Mouse (Mus musculus) lung, adult 2 months (tissue): ENCODE measurements around the gene Plxna2. TPM values are rescaled to one million over a fixed set of nuclear protein-coding genes. Genes with fewer than 3 reads are reported as not detected.

Experiments used
- DNase-seq: peaks from one replicate; pipeline ENCODE4 v3.0.0; 2022
- H3K4me1 ChIP-seq: fragments of 200-500 bp; 2 replicates; pipeline ENCODE4 v1.6.1; 2011; ENCODE audit warnings: low read length; ENCODE audit not compliant: control insufficient read depth, insufficient read depth
- H3K4me3 ChIP-seq: fragments of 200-500 bp; replicated peaks from 2 replicates; pipeline ENCODE3; 2011; ENCODE audit warnings: low read depth, mild to moderate bottlenecking, control low read depth, low read length; ENCODE audit errors: extremely low read depth
- CTCF ChIP-seq: fragments of 200-500 bp; IDR thresholded peaks from 2 replicates; pipeline ENCODE4 v1.5.1; 2011; ENCODE audit warnings: mild to moderate bottlenecking, low read length, control low read depth; ENCODE audit not compliant: insufficient read depth
- POLR2A ChIP-seq: fragments of 200-500 bp; IDR thresholded peaks from 2 replicates; pipeline ENCODE4 v1.6.1; 2011; ENCODE audit warnings: low read depth, mild to moderate bottlenecking, control low read depth, low read length, borderline replicate concordance; ENCODE audit errors: extremely low read depth
- WGBS: fragments of 180-500 bp; shearing (Covaris S2); methylation state at CpG from one replicate; pipeline ENCODE4 v1.1.7; 2018; 5-methylcytosine and 5-hydroxymethylcytosine counted together
- polyA plus RNA-seq: library from polyadenylated mRNA; depleted of rRNA; stranded (reverse); fragments of >200 nt; gene quantifications from 2 replicates; pipeline ENCODE4 v1.2.3, GENCODE M21; 2012

Plxna2 gene
- polyA plus RNA-seq, 1 experiment = 12.8 TPM

- WGBS = 33% methylated on average over 6 of the region's 6 CpGs
- DNase-seq = peak; percentile 45
- H3K4me1 ChIP-seq = peaks cover 3% of the 10 kb centered on the region; the same call in 1 of the 2 replicates
- H3K4me3 ChIP-seq = no peak overlapping the region
- TF ChIP-seq POLR2A = no peak
- no peak for TF ChIP-seq CTCF
Measured at GRCm38 (mm10) chr1:194746332-194747249, 128.6 kb downstream of the Plxna2 start.

DNA sequence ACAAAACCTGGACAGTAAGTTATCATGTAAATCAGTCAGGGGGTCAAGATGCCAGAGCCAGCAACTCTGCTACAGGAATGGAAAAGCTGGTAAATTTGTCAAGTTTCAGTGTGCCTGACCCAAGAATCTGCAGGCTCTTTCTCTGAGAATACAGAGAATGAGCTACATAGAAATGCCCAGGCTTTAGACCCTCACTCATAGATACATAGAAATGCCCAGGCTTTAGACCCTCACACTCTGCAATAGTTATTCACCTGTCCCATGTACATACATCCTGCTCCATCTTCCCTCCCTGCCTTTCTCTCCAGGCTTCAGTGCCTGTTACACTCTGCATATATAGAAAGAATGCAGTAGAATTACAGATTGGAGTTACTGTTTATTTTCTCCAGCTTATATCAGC lies 129.2 kb downstream of the Plxna2 start:
- H3K4me3 ChIP-seq = no peak overlapping the region
- TF ChIP-seq CTCF = no peak
- TF ChIP-seq POLR2A = no peak
- no peak for DNase-seq
- peaks cover 3% of the 10 kb centered on the region; the same call in 1 of the 2 replicates for H3K4me1 ChIP-seq

DNA sequence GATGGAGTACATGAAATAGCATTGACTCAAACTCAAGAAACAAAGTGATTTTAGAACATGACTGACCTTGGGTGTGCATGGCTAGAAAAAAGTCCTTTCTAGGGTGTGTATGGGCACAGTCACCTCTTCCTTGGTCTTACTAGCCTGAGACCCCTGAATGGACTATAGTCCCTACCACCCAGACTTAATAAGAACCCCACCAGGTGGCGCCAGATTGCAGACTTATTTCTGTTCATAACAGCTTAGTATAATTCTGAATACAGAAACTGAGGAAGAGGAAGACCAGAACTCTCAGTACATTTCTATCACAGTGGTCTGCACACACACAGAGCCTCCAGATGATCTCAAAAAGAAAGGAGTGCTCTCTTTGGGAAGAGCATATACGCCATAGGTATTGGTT lies 135.2 kb downstream of the Plxna2 start:
- no peak overlapping the region for H3K4me3 ChIP-seq
- WGBS = 54% methylated on average over 2 of the region's 2 CpGs
- peak; percentile 25 for DNase-seq
- no peaks in the 10 kb centered on the region for H3K4me1 ChIP-seq
- TF ChIP-seq POLR2A (no peak), CTCF (no peak)

DNA sequence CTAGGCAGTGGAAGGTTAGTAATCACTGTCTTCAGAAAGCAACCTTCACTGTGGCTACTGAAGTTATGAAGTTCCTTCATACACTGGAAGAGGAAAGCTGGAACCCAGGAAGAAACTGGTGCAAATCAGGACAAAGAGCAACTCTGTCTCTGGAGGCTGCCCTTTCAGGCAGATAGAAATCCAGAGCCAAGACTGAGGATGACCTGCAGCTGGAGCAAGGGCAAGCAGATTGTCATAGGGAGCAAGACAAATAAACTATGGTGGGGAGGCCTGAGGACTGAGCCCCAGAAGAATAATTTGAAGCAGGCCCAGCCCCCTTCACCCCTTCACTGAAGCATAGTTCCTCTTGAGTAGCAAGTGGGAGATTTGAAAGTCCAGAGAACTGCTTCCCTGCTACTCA lies 138.0 kb downstream of the Plxna2 start:
- no peak for TF ChIP-seq CTCF
- no peak for TF ChIP-seq POLR2A
- Histone ChIP-seq H3K4me3 (no peak overlapping the region), H3K4me1 (no peaks in the 10 kb centered on the region)
- no peak for DNase-seq

DNA sequence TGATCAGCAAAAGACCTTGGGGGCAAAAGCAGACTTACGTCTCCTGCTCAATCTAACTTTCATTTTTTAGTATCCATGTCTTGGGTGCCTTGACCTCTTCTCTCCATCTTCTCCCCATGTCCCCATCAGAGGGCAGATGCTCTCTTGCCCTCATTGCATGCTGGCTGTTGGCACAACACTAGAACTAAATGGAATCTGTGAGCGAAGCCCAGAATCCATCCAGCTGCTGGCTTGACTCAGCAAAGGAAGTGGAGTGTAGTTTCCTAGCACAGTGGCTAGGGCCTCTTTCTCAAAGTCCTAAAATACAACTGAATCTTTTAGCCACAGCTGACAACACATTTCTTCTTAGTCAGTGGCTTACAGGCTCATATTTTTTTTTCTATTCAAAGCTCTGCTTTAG lies 138.4 kb downstream of the Plxna2 start:
- Histone ChIP-seq H3K4me3 (no peak overlapping the region), H3K4me1 (no peaks in the 10 kb centered on the region)
- TF ChIP-seq POLR2A (no peak), CTCF (no peak)
- DNase-seq = no peak
- WGBS = 72% methylated on average over 2 of the region's 2 CpGs

- 92% methylated on average over 3 of the region's 3 CpGs for WGBS
- no peak for TF ChIP-seq CTCF
- no peak for DNase-seq
- no peak overlapping the region for H3K4me3 ChIP-seq
- no peaks in the 10 kb centered on the region for H3K4me1 ChIP-seq
Measured at GRCm38 (mm10) chr1:194756863-194757262, 138.8 kb downstream of the Plxna2 start.

DNA sequence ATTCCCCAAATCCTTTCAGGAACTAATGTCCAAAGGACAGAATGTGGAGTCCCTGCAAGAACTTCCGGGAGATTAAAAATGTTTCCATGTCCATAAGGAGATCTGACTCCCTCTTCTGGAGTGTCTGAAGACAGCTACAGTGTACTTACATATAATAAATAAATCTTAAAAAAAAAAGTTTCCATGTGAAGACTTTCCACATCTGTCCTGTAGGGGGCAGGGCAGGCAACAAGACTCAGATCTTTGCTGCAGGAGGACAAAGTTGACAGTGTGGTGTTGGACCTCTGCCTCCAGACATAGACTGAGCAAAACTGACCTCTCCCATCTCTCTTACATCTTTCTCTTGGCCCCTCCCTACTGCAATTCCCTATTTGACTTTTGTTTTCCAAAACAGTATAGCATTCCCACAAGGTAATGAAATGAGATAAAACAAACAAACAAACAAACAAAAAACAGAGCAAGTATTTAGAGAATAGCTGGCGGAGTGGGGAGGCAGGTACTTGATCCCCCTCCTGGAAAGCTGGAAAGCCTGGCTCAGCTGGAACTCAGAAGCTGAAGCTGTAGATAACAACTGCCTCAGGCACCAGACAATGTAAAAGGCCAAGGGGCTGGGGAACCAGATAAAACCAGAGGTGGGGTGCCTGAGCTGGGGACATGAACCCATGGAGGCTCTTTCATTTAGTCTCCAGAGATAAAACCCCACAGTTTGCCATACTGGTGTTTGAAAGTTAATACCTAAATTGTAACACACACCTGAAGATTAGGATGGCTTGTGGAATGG lies 143.6 kb downstream of the Plxna2 start:
- WGBS = 73% methylated on average over 2 of the region's 2 CpGs
- TF ChIP-seq CTCF (peak; percentile 42), POLR2A (no peak)
- Histone ChIP-seq H3K4me3 (no peak overlapping the region), H3K4me1 (no peaks in the 10 kb centered on the region)
- DNase-seq = no peak

- no peak for TF ChIP-seq CTCF
- TF ChIP-seq POLR2A = no peak
- H3K4me3 ChIP-seq = no peak overlapping the region
- H3K4me1 ChIP-seq = no peaks in the 10 kb centered on the region
- no peak for DNase-seq
- WGBS = 50% methylated on average over 5 of the region's 5 CpGs
Measured at GRCm38 (mm10) chr1:194762896-194763295, 144.9 kb downstream of the Plxna2 start.

DNA sequence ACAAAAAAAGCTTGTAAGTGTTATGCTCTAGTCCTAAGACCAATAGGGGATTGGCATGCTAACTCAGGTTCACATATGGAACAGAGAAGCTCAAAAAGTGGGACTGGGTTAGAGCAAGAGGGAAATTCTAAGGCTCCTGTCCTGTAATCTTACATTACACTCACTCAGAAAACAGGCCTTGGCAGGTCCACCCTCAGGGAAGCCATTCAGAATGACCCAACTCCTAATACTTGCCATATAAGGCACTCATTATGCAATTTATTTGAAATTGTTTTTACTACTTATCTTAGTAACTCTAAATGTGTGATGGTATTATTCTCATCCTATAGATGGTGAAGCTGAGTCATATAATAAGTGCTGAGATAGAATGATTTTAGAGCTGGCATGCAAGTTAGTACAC lies 146.9 kb downstream of the Plxna2 start:
- H3K4me3 ChIP-seq = no peak overlapping the region
- TF ChIP-seq CTCF (no peak), POLR2A (no peak)
- no peak for DNase-seq
- H3K4me1 ChIP-seq = no peaks in the 10 kb centered on the region
